Mouse (Mus musculus) heart, adult 2 months (tissue): ENCODE results near the gene Gm35549.

Experiments used
- CTCF ChIP-seq: fragments of 200-600 bp; IDR thresholded peaks from 2 replicates; pipeline ENCODE4 v1.8.1; 2022; ENCODE audit warnings: antibody characterized with exemption, mild to moderate bottlenecking, moderate library complexity
- EP300 ChIP-seq: fragments of 200-500 bp; IDR thresholded peaks from 2 replicates; pipeline ENCODE4 v1.6.1; 2011; ENCODE audit warnings: low read depth, low read length, control low read depth; ENCODE audit not compliant: insufficient read depth
- POLR2A ChIP-seq: fragments of 200-500 bp; IDR thresholded peaks from 2 replicates; pipeline ENCODE4 v1.6.1; 2011; ENCODE audit warnings: mild to moderate bottlenecking, low read depth, low read length, control low read depth; ENCODE audit not compliant: insufficient read depth

- TF ChIP-seq POLR2A: no peak
- no peak for TF ChIP-seq CTCF
- TF ChIP-seq EP300: no peak
Measured at GRCm38 (mm10) chr9:122785231-122785630, 58.6 kb downstream of the Gm35549 start.
